Mouse (Mus musculus): ENCODE results near the gene Gm49395.

Gm49395 gene

GRCm38 (mm10) chr13:115101355-115102191 lies at the start of gene Gm49395, which contains the start of gene Itga1:
Gene Gm49395 (minus strand): TSS chr13:115101921.
Gene Itga1 (minus strand): TSS chr13:115101964.
- peak; percentile 88 to 94 for DNase-seq

GRCm38 (mm10) chr13:115150602-115151001 lies 48.9 kb upstream of the Gm49395 start:
- no peak for DNase-seq

- DNase-seq: no peak
Measured at GRCm38 (mm10) chr13:115149849-115150248, 48.1 kb upstream of the Gm49395 start.

- DNase-seq: no peak
Measured at GRCm38 (mm10) chr13:115143575-115143974, 41.9 kb upstream of the Gm49395 start.

- DNase-seq: no peak
Measured at GRCm38 (mm10) chr13:115142066-115142465, 40.3 kb upstream of the Gm49395 start.

GRCm38 (mm10) chr13:115138513-115138912 lies 36.8 kb upstream of the Gm49395 start:
- DNase-seq: no peak

- DNase-seq: no peak
Measured at GRCm38 (mm10) chr13:115136761-115137160, 35.0 kb upstream of the Gm49395 start.

- no peak for DNase-seq
Measured at GRCm38 (mm10) chr13:115132435-115132834, 30.7 kb upstream of the Gm49395 start.

- DNase-seq: no peak
Measured at GRCm38 (mm10) chr13:115131381-115131780, 29.7 kb upstream of the Gm49395 start.

GRCm38 (mm10) chr13:115130035-115130434 lies 28.3 kb upstream of the Gm49395 start:
- no peak for DNase-seq

- no peak for DNase-seq
Measured at GRCm38 (mm10) chr13:115127826-115128225, 26.1 kb upstream of the Gm49395 start.

- DNase-seq: no peak
Measured at GRCm38 (mm10) chr13:115126534-115126933, 24.8 kb upstream of the Gm49395 start.

- no peak for DNase-seq
Measured at GRCm38 (mm10) chr13:115125130-115125529, 23.4 kb upstream of the Gm49395 start.

- no peak for DNase-seq
Measured at GRCm38 (mm10) chr13:115124521-115124920, 22.8 kb upstream of the Gm49395 start.

- no peak for DNase-seq
Measured at GRCm38 (mm10) chr13:115118756-115119155, 17.0 kb upstream of the Gm49395 start.

- peak in 1 of 2 experiments; percentile 30 for DNase-seq
Measured at GRCm38 (mm10) chr13:115118195-115118594, 16.5 kb upstream of the Gm49395 start.

- no peak for DNase-seq
Measured at GRCm38 (mm10) chr13:115116930-115117621, 15.4 kb upstream of the Gm49395 start.

- no peak for DNase-seq
Measured at GRCm38 (mm10) chr13:115109628-115110027, 7.9 kb upstream of the Gm49395 start.

- no peak for DNase-seq
Measured at GRCm38 (mm10) chr13:115107436-115107835, 5.7 kb upstream of the Gm49395 start.

GRCm38 (mm10) chr13:115106183-115106582 lies 4.5 kb upstream of the Gm49395 start:
- no peak for DNase-seq

- DNase-seq: no peak
Measured at GRCm38 (mm10) chr13:115102754-115103153, 1.0 kb upstream of the Gm49395 start.

GRCm38 (mm10) chr13:115100381-115101177 lies 1.1 kb downstream of the Gm49395 start:
- no peak for DNase-seq

- no peak for DNase-seq
Measured at GRCm38 (mm10) chr13:115099381-115099780, 2.3 kb downstream of the Gm49395 start.

Measured in lung, postnatal 4 days (tissue).